Mouse (Mus musculus) kidney, adult 9 months (tissue): Measurements from ENCODE around the gene A630089N07Rik.
"Not testable (repeated sequence)": the region's sequence is repeated elsewhere in the genome, so short reads cannot be mapped to it uniquely, and the experiment has no call there.

ENCODE experiments used
- DNase-seq: peaks from one replicate; pipeline ENCODE4 v3.0.0; 2022

A630089N07Rik gene

DNA sequence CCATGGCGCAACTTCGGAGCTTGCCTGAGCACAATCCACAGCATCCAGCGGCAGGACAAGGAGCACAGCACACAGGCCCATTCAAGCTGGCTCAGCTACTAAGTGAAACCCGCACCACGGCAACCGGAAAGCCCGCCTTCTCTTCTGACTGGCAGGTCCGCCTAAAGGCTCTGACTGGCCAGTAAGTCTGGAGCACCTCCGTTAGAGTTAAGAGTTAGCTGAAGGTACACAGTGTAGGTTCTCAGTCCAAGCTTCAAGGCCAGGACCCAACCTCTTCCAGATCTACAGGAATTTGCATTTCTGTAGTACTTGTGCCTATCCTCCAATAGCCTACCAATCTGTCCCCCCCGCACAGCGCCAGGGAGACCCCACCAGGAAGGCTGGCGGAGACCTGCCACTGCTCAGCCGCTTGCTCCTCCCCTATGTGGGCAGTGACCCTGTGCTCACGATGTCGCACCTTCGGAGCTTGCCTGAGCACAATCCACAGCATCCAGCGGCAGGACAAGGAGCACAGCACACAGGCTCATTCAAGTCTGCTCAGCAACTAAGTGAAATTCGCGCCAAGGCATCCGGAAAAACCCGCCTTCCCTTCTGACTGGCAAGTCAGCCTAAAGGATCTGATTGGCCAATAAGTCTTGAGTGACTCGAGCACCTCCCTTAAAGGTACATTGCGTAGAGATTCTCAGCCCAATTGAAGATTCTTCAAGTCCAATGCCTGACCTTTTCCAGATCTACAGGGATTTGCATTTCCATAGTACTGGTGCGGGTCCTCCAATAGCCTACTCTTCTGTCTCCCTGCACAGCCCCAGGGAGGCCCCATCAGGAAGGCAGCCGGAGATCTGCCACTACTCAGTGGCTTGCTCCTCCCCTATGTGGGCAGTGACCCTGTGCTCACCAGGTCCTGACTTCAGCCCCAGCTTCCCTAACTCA, at the start of gene A630089N07Rik:
Gene A630089N07Rik, minus strand, starts transcription at position 562 of the 930 bp plus-strand sequence.
- DNase-seq = peak; percentile 89

DNA sequence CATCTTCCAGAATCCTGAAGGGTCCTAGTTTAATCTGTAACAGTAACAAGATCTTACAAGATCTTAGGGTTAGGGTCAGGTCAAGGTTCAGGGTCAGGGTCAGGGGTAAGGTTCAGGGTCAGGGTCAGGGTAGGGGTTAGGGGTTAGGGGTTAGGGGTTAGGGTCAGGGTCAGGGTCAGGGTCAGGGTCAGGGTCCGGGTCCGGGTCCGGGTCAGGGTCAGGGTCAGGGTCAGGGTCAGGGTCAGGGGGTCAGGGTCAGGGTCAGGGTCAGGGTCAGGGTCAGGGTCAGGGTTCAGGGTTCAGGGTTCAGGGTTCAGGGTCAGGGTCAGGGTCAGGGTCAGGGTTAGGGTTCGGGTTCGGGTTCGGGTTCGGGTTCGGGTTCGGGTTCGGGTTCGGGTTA, 24.9 kb upstream of the A630089N07Rik start:
- DNase-seq = no peak

DNA sequence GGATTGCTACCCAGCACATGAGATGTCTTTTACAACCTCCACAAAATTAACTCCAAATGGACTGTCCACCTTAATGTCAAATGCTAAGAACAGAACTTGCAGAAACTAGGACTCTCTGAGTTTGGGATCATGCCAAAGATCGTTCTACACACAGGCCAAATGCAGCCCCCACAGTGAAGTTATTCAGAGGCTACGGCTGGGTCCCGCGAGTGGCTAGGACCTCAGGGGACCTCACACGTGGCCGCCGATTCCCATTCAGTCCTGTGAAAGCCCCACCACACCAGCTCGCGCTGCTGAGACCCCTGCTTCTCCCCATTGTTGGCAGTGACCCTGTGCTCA, 731 bp downstream of the A630089N07Rik start:
- DNase-seq = not testable (repeated sequence)

DNA sequence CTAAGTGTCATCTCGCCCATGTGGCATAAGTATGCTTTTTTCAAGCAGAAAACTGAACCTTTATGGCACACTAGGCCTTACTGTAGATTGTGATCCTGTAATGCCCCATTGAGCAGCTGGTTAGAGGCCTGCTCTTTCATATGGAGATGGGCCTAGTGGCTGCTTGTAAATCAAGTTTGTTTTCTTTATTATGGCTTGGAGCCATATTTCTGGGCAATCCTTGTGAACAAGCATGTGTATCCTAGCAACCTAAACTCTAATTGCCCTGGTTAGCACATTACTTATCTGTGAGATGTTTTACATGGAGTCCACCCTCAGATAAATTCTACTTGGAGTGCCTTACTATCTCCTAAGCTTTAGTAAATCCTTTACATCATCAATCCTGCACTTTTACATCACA, 1.1 kb downstream of the A630089N07Rik start:
- DNase-seq = not testable (repeated sequence)

DNA sequence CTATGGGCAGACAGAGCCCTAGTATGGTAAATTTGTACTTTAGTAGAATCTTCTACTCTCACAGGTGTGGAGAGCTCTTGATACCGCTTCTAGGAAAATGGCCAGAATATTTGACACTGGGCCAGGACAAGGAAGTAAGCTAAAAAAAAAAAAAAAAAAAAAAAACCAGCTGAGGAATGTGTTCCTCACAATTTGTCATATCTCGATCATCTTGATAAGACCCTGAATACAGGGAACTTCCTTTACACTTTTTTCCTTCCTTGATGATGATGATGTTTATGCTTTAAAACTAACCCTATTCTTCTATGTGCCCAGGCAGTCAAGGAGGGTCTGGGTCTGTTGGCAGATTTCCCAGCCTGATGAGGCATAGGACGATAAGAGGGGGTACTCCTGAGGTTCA, 2.9 kb downstream of the A630089N07Rik start:
- not testable (repeated sequence) for DNase-seq

DNA sequence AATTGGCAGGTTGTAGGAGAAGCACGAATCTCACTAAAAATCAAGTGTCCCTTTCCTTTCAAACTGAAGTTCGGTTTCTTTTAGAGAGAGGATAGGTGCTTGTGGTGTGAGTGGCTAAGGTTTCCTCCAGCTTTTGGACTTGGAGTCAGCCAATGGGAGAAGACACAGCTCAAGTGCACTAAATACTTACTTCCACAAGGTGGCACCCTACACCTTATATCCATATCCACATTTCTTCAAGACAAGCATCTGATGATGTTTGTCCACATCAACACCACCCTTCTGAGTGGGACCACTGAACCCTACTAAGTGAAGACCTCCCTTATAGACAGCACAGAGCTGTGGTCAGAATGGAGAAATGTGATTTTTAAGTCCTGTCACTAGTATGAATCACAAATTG, 40.6 kb downstream of the A630089N07Rik start:
- peak; percentile 42 for DNase-seq

DNA sequence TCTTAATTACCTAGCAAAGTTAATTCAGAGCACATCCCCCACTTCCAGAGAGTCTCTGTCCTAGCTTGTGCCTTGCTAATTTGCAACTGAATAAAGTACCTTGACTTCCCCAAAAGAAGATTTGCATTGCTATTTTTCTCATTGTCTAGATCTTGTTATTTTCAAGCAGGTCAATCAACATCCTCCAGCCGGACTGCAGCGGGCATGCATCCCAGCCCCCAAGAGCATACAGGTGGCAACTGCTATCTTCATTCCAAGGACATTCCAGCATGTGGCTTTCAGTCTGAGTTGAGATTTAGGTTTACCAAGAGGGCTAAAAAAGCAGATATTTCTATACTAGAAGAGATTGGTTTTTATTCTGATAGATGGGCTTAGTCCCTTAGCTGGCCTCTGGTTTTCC, 47.3 kb downstream of the A630089N07Rik start:
- DNase-seq = not testable (repeated sequence)

DNA sequence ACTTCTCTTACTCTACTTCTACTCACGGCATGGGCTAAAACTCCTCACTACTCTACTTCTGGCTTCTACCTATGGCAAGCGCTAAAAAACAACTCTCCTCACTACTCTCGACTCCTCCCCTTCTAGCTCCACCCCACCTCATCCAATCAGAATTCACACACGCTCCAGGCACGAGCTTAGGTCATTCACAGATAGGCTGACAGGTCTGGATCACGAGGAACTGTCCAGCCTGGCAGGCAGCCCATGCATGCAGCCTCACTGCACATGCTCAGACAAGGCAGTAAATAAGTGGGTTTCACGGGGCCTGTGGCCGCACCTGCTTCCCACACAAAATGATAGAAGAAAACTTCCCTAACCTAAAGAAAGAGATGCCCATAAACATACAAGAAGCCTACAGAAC, 56.1 kb downstream of the A630089N07Rik start:
- DNase-seq = not testable (repeated sequence)

DNA sequence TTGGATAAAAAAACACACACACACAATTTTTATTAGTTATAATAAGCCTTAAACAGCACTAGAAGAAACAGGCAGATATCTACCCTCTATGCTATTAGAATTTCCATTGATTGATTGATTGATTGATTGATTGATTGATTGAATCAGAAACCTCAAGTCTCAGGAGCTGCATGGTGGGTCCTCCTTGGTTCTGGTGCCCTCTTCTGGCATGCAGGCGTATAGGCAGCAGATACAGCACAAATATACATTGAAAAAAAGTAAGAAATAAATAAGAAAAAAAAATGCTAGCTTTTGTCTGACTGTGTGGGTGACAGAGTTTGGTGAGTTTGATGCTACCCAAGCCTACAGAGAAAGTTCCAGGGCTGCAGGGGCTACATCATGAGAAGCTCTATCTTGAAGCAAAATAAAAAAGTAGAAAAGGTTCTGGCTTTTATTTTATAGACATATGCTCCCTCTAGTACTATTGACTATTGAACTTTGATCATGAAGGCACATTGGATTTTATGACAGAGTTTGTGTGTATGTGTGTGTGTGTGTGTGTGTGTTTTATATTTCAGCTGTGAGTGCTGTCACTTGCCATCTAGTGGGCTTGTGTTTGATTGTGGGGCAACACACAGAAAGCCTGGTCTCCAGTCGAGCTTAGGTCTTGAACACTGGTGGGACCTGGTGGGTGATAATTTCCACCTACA, 59.4 kb downstream of the A630089N07Rik start:
- DNase-seq = no peak

DNA sequence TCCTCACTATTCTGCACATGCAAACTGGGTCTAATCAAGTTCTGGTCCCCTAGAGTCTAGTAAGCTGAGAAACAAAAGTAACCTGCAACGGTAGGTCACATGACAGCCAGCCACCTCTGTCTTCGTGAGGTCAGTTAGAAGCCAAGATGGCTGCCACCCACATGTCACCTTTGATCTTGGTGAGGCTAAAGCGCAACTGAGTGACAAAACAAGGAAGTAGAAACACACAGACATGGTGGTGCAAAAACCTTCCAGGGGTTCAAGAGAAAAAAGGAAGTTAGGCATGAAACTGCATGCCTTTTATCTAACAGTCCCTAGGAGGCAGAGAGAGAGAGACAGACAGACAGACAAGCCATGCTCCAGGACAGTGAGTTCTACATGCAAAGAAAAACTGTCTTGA, 60.2 kb downstream of the A630089N07Rik start:
- DNase-seq = no peak

DNA sequence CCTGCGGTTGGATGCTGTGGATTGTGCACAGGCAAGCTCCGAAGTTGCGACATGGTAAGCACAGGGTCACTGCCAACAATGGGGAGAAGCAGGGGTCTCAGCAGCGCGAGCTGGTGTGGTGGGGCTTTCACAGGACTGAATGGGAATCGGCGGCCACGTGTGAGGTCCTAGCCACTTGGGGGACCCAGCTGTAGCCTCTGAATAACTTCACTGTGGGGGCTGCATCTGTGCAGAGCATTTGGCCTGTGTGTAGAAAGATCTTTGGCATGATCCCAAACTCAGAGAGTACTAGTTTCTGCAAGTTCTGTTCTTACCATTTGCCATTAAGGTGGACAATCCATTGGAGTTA, 84.9 kb downstream of the A630089N07Rik start:
- DNase-seq = not testable (repeated sequence)

DNA sequence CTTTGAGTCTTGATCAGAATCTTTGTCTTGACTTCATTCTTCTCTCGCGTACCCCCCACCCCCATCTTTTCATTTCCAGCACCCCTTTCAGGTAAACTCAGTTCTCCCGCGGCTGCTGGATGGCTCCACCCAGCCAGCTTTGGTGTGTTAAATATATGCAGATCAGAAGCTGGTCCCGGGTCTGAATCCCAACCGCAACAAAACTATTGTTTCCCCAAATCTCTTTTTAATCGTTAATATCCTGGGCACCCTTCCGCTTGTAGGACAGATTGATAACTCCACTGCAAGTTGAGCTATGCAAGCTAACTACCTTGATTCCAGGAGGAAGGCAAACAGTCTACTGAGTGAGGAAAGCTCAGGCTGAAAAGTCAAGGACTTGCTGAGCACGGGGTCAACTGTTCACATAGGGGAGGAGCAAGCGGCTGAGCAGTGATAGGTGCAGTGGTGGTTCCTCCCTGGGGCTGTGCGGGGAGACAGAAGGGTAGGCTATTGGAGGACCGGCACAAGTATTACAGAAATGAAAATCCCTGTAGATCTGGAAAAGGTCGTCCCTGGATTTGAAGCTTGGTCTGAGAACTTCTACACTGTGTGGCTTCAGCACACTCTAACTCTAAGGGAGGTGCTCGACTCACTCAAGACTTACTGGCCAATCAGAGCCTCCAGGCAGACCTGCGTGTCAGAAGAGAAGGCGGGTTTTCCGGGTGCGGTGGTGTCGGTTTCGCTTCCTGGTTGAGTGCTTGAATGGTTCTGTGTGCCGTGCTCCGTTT, 85.5 kb downstream of the A630089N07Rik start, which contains the start of gene B230307C23Rik:
Gene B230307C23Rik, plus strand, starts transcription at position 700 of the 767 bp plus-strand sequence.
- peak; percentile 93 for DNase-seq

DNA sequence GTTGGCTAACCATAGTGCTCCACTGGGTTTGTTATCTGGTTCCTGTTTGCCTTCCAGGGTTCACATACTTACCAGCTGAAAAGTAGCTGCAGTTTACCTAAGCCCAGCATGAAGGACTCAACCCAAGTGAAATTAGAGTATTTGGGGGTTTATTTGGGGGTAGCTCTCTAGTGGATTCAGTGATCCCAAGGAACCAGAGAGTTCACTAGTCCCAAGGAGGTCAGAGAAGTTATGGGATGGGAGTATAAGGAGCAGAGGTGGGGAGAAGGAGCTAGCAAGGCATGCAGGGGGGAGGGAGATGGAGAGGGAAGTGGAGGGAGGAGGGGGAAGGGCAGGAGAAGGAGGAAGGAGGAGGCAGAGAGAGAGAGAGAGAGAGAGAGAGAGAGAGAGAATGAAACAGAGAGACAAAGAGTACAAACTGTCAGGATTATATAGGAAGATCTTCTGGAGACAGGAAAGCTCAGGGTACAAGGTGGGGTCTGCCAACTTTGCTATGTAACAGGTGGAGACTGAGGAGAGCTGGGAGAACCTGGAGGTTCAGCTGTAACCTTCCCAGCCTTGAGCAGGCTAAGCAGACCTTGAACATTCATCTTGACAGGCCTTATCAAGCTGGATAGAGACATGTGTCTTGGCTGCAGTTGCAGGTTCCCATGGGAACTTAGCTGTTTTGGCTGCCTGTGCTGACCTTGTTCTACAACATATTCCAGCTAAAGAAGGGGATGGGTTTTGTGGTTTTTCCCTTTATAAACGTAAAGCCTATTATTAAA, 86.2 kb downstream of the A630089N07Rik start:
- DNase-seq = peak; percentile 25

DNA sequence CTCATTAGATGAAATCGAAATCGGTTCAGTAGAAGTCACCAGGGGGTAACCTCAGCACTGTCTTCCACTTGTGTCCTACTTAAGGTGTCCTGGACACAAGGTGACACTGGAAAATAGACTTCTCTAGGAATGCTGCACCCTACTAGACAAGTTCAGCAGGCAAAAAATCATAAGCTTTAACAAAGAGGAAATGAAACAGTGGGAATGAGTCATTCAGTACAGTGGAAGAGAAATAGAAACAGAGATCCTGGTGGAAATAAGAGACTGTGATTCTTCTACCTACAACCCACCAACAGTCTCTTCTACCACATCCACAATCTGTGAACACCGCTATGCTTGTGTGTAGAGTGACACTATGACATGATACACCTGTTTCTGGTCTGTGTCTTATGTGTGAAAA, 89.8 kb downstream of the A630089N07Rik start:
- DNase-seq = not testable (repeated sequence)

DNA sequence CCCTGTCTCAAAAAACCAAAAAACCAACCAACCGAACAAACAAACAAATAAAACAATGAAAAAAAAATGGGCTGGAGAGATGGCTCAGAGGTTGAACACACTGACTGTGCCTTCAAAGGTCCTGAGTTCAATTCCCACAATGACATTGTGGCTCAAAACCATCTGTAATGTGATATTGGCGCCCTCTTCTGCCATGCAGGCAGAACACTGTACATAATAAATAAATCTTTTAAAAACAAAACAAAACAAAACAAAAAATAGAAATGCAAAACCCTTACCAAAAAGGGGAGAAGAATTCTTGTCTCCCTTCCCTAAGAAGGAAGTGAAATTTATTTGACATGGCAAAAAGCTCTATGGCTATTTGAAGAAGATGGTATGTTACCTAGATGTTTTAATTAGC, 90.7 kb downstream of the A630089N07Rik start:
- DNase-seq = no peak

DNA sequence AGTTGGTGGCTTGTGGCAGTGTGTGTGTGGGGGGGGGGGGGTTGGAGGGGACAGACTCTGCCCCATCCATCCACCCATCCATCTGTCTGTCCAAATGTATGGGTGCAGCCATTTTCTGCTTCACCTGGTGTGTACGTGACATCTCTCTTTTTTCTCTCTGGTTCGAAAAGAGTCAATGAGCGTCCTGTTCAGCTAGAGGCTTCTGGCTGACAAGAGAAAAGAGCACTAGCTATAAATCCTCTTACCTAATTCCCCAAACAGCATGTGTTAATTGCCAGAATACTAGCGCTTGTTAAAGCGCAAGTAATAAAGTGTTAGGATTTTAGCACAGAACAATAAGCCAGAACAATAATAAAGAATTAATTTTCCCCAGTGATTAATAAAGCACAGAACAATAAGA, 97.7 kb downstream of the A630089N07Rik start:
- DNase-seq = no peak

DNA sequence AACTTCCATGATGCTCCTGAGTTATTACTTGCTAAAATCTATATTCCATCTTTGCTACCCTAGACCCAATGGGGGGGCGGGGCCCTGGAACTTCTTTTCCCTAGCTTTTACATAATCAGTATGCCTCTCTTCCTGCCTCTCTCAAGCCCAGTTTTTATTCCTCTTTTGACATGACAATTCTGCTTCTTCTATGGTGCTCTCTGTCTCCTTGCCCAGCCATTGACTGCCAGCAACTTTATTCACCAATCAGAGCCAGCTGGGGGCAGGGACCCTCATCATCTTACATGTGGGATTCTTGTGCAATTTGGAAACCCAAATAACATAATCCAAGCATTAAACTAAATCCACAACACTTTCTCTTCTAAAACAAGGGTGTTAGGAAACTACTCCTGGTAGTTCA, 100.9 kb downstream of the A630089N07Rik start:
- no peak for DNase-seq

DNA sequence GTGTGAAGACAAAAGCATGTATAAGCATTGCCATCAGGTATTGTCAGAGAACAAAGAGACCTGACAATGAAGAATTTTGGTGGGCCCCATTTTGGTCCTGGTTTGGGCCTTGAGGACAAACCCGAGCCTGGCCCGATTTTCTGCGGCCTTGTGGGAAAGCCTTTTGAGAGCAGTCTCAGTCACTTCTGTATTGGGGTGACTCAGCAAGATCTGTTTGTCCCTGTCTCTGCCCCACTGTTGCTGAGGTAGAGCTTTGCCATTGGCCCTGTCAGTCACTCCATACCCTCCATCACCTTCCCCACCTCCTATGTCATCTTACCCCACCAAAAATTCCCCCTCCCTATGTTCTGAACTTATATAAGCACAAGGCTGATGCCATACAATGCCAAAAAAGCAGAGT, 104.5 kb downstream of the A630089N07Rik start:
- no peak for DNase-seq

DNA sequence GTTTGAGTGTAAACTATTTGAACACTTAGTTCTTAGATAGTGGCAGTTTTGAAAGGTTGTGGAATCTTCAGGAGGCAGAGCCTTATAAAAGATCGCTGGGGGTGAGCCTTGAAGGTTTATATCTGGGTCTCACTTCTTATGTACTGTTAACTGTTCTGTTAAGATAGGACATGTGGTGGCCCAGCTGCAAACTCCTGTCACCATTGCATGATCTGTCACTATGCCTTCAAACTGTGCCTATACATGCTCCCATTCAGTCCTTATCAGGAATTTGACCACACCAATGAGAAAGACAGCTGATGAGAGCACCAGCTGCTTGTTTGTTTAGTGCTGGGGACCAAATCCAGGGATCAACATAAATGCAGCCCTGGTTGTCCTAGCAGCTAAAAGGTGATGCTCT, 105.0 kb downstream of the A630089N07Rik start:
- DNase-seq = no peak

DNA sequence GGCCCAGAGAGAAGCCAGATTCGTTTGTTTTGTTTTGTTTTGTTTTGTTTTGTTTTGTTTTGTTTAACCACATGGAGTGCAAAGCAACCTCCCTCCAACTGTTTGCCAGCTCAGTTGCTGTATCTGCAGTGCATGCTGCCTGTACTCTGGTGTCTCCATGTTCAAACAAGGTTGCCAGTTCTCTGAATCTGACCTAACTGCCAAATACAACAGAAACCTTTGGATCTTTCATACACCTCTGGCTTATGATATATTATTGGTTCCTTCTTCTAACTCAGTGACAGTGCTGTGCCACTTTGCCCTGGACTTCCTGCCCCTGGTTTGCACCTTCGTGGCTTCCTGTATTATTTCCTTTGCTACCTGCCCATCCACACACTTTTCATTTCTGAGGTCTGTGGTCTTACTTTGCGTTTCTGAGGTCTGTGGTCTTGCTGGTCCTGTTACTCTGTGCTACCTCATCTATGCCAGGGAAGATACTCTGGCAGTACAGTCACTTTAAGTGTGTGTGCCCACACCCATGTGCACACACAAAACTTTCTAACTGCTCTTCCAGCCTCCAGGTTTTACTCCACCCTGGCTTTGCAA, 118.2 kb downstream of the A630089N07Rik start:
- DNase-seq = no peak

DNA sequence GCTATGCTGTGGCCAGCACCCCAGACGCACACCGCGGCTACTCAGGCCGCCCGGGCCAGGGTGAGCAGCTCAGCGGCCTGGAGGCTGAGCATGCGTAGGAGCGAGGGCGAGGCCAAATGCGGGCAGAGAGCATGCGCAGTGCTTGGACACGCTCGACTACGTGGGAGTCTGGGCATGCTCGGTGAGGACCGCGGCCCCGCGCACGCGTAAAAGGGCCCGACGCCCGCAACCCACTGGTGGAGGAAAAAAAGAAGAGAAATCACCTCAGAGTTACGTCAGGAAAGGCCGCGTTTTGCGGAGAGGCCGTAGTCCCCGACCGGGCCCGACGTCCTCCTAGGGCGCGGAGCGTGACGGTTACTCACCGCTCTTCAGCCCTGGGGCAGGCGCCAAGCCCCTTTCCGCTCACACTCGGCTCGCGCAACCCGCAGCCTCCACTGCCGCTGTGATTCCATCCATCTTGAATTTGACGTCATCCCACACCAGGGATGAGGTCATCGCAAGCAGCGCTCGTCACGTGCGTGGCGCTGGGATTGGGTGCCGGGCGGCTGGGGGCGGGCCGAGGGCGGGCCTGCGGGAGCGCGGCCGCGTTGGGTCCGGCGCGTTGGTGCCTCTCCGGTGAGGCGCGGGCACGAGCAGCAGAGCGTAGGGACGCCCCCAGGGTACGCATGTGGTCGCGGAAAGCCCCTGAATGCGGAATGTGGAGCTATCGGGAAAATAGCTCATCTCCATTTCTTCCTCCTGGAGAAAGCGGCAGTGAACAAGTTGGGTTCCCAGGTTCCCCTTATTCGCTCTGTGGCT, 119.9 kb downstream of the A630089N07Rik start, which contains the start of the genes C2cd2 and Zbtb21:
Gene C2cd2, minus strand, starts transcription at position 448 of the 798 bp plus-strand sequence.
Gene Zbtb21, minus strand, starts transcription at position 472 of the 798 bp plus-strand sequence.
- DNase-seq = peak; percentile 98
